Comparison of ENCODE assay signal across 8 mouse cellular contexts in the genomic region with DNA sequence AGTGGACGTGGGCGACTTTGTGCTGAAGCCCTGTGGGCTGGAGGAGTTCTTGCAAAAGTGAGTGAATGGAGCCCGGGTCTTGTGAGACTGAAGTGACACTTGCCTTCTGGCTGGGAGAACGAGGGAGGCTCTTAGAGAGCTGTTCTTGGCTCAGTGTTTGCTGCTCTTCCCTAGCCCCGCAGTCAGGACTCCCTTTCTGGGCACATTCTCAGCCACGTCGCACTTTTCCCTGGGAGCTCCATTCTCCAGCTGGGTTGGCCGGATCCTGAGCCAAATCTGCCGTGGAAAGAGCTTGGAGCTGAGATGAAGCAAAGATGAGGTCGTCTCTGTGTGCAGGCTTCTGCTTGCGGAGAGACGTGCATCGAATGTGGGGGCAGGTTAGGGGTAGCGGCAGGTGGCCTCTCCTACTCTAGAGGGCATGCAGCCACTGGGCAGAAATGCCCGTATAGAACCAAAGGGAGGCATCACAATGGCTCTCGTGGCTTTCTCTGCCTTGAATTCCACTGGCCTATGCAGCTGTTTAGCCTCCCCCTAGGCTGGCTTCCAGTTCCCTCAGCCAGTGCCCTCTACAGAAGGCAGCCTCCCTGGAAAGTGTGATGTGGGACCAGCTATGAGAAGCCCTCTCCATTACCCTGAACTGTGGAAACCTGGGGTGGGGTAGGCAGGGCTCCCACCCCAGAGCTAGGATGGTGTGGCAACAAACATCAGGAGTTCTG. TPM values are rescaled to one million over a fixed set of nuclear protein-coding genes. Genes with fewer than 3 reads are reported as not detected.
DNase-seq lines count a peak whose midpoint lies in the region; ATAC-seq lines count a peak whose summit lies in the region.

No protein-coding gene starts in this region.

- 79% methylated on average over 16 of the region's 16 CpGs for WGBS in midbrain, embryonic 10.5 days
- 74% methylated on average over 16 of the region's 16 CpGs for WGBS in midbrain, embryonic 11.5 days
- WGBS in heart, embryonic 14.5 days, result 59% methylated on average over 16 of the region's 16 CpGs
- 56% methylated on average over 16 of the region's 16 CpGs for WGBS in limb, embryonic 15.5 days

- no peak for ATAC-seq in midbrain, embryonic 11.5 days (ENCODE audit: low FRiP score)
- no peak for ATAC-seq in heart, embryonic 14.5 days (ENCODE audit: insufficient number of reproducible peaks, insufficient read depth, low FRiP score, low read depth)
- no peak for ATAC-seq in limb, embryonic 15.5 days (ENCODE audit: insufficient number of reproducible peaks, low FRiP score, low TSS enrichment, low read depth)

- no peak overlapping the region for H3K9ac ChIP-seq in midbrain, embryonic 11.5 days (ENCODE audit: low read length)
- peak overlapping the region; percentile 52 for H3K9ac ChIP-seq in heart, embryonic 14.5 days (ENCODE audit: low read length)
- no peak overlapping the region for H3K9ac ChIP-seq in limb, embryonic 15.5 days

- H3K4me2 ChIP-seq in midbrain, embryonic 11.5 days, result no peak overlapping the region
- no peak overlapping the region for H3K4me2 ChIP-seq in heart, embryonic 14.5 days (ENCODE audit: low read length)
- no peak overlapping the region for H3K4me2 ChIP-seq in limb, embryonic 15.5 days

- peaks cover 59% of the 10 kb centered on the region for H3K4me1 ChIP-seq in midbrain, embryonic 10.5 days
- peaks cover 6% of the 10 kb centered on the region for H3K4me1 ChIP-seq in midbrain, embryonic 11.5 days (ENCODE audit: control insufficient read depth, insufficient read depth, low read length)
- peaks cover 68 to 84% of the 10 kb centered on the region in 2 experiments for H3K4me1 ChIP-seq in heart, embryonic 14.5 days (ENCODE audit: control insufficient read depth in 2 of 2, insufficient read depth in 2 of 2, low read length in 2 of 2)
- H3K4me1 ChIP-seq in limb, embryonic 15.5 days, result peaks cover 49% of the 10 kb centered on the region

- H3K27ac ChIP-seq in midbrain, embryonic 10.5 days (replicated peaks), result peak overlapping the region; percentile 75
- no peak overlapping the region for H3K27ac ChIP-seq in midbrain, embryonic 11.5 days (ENCODE audit: low read depth, low read length)
- H3K27ac ChIP-seq in heart, embryonic 14.5 days (replicated peaks in 1 of 2; ENCODE audit: control insufficient read depth in 1 of 2, insufficient read depth in 1 of 2, low read depth in 2 of 2, low read length in 2 of 2), result peak overlapping the region; percentile 70 to 97
- H3K27ac ChIP-seq in limb, embryonic 15.5 days, result peak overlapping the region; percentile 44

- no peaks in the 10 kb centered on the region for H3K9me3 ChIP-seq in midbrain, embryonic 10.5 days (replicated peaks)
- H3K9me3 ChIP-seq in midbrain, embryonic 11.5 days (ENCODE audit: control insufficient read depth, low read length), result no peaks in the 10 kb centered on the region
- H3K9me3 ChIP-seq in heart, embryonic 14.5 days (ENCODE audit: control insufficient read depth, low read length), result no peaks in the 10 kb centered on the region
- H3K9me3 ChIP-seq in limb, embryonic 15.5 days, result no peaks in the 10 kb centered on the region

- peaks cover 97% of the 10 kb centered on the region for H3K36me3 ChIP-seq in midbrain, embryonic 10.5 days
- H3K36me3 ChIP-seq in midbrain, embryonic 11.5 days (ENCODE audit: control insufficient read depth, insufficient read depth, low read length), result peaks cover 19% of the 10 kb centered on the region
- H3K36me3 ChIP-seq in heart, embryonic 14.5 days (ENCODE audit: control insufficient read depth, insufficient read depth, low read length), result peaks cover 55% of the 10 kb centered on the region
- H3K36me3 ChIP-seq in limb, embryonic 15.5 days, result peaks cover 10% of the 10 kb centered on the region

- DNase-seq in cerebellum, adult 9-10 months, result peak; percentile 18
- DNase-seq in cerebellum, adult 11-12 months, result no peak
- DNase-seq in midbrain, embryonic 10.5 days (ENCODE audit: low spot score), result no peak
- no peak for DNase-seq in midbrain, embryonic 11.5 days (ENCODE audit: low spot score, missing footprints)
- no peak for DNase-seq in embryo, embryonic 10.5 days (ENCODE audit: low spot score)
- no peak for DNase-seq in retina, postnatal 1 day

- H3K4me3 ChIP-seq in midbrain, embryonic 10.5 days, result no peak overlapping the region
- H3K4me3 ChIP-seq in midbrain, embryonic 11.5 days (ENCODE audit: low read depth, low read length), result no peak overlapping the region
- H3K4me3 ChIP-seq in heart, embryonic 14.5 days (ENCODE audit: control insufficient read depth in 1 of 2, insufficient read depth in 1 of 2, low read depth in 1 of 2, low read length in 2 of 2), result no peak overlapping the region
- H3K4me3 ChIP-seq in limb, embryonic 15.5 days, result no peak overlapping the region

- no peaks in the 10 kb centered on the region for H3K27me3 ChIP-seq in midbrain, embryonic 10.5 days (ENCODE audit: low read depth, poor library complexity, severe bottlenecking)
- H3K27me3 ChIP-seq in midbrain, embryonic 11.5 days (ENCODE audit: control insufficient read depth, insufficient read depth, low read length), result no peaks in the 10 kb centered on the region
- H3K27me3 ChIP-seq in heart, embryonic 14.5 days (ENCODE audit: control insufficient read depth, insufficient read depth, low read length), result no peaks in the 10 kb centered on the region
- no peaks in the 10 kb centered on the region for H3K27me3 ChIP-seq in limb, embryonic 15.5 days

RNA-seq across cellular contexts. Expression of a gene that starts 26.4 kb away (rescaled TPM):
- 14.1 and 18.2 TPM in 2 replicates for polyA plus RNA-seq in midbrain, embryonic 10.5 days (2016; fragmentation: Nextera tagmentation; extraction: Ambion mirVana)
- 15.5 and 16.3 TPM in 2 replicates for polyA plus RNA-seq in midbrain, embryonic 11.5 days (2014; fragmentation: Nextera tagmentation; extraction: Ambion mirVana)
- polyA plus RNA-seq in heart, embryonic 14.5 days (2014; fragmentation: Nextera tagmentation; extraction: Ambion mirVana), result 11.4 and 12.8 TPM in 2 replicates
- 6.8 and 7.5 TPM in 2 replicates for polyA plus RNA-seq in limb, embryonic 15.5 days (2015; fragmentation: Nextera tagmentation; extraction: Ambion mirVana)

RNA-seq across cellular contexts. Expression of a gene that starts 41.5 kb away (rescaled TPM):
- 34.6 and 37.7 TPM in 2 replicates for polyA plus RNA-seq in midbrain, embryonic 10.5 days (2016; fragmentation: Nextera tagmentation; extraction: Ambion mirVana)
- 36.5 TPM in 2 replicates for polyA plus RNA-seq in midbrain, embryonic 11.5 days (2014; fragmentation: Nextera tagmentation; extraction: Ambion mirVana)
- polyA plus RNA-seq in heart, embryonic 14.5 days (2014; fragmentation: Nextera tagmentation; extraction: Ambion mirVana), result 34.7 and 38.2 TPM in 2 replicates
- polyA plus RNA-seq in limb, embryonic 15.5 days (2015; fragmentation: Nextera tagmentation; extraction: Ambion mirVana), result 32.2 and 35.9 TPM in 2 replicates

RNA-seq across cellular contexts. Expression of a gene that starts 59.1 kb away (rescaled TPM):
- polyA plus RNA-seq in midbrain, embryonic 10.5 days (2016; fragmentation: Nextera tagmentation; extraction: Ambion mirVana), result 48.9 and 56.8 TPM in 2 replicates
- polyA plus RNA-seq in midbrain, embryonic 11.5 days (2014; fragmentation: Nextera tagmentation; extraction: Ambion mirVana), result 49.5 and 53.0 TPM in 2 replicates
- 24.5 and 24.6 TPM in 2 replicates for polyA plus RNA-seq in heart, embryonic 14.5 days (2014; fragmentation: Nextera tagmentation; extraction: Ambion mirVana)
- 34.5 and 36.6 TPM in 2 replicates for polyA plus RNA-seq in limb, embryonic 15.5 days (2015; fragmentation: Nextera tagmentation; extraction: Ambion mirVana)
